Mouse (Mus musculus): ENCODE measurements around the gene Cenpx. TPM values are rescaled to one million over a fixed set of nuclear protein-coding genes. Genes with fewer than 3 reads are reported as not detected.
A peak's percentile ranks its signal among the peaks of the same experiment; 100 is the strongest.
"Not testable (repeated sequence)": the region's sequence is repeated elsewhere in the genome, so short reads cannot be mapped to it uniquely, and the experiment has no call there.

The Cenpx gene
- polyA plus RNA-seq, 1 experiment from 2014 or later, result 133 TPM

GRCm38 (mm10) chr11:120684086-120684485 is 29.5 kb downstream of the Cenpx start:
- Histone ChIP-seq H3K36me3 (replicated peaks) (peaks cover 90% of the 10 kb centered on the region), H3K27ac (no peak overlapping the region), H3K4me3 (no peak overlapping the region), H3K27me3 (ENCODE audit: poor library complexity, severe bottlenecking) (no peaks in the 10 kb centered on the region), H3K4me1 (no peaks in the 10 kb centered on the region), H3K9me3 (no peaks in the 10 kb centered on the region)
- WGBS, result 91% methylated on average over 2 of the region's 2 CpGs
- no peak for DNase-seq (ENCODE audit: extremely low spot score, low spot score)

GRCm38 (mm10) chr11:120683536-120683935 is 30.0 kb downstream of the Cenpx start:
- Histone ChIP-seq H3K36me3 (replicated peaks) (peaks cover 90% of the 10 kb centered on the region), H3K9me3 (no peaks in the 10 kb centered on the region), H3K27me3 (ENCODE audit: poor library complexity, severe bottlenecking) (no peaks in the 10 kb centered on the region), H3K27ac (no peak overlapping the region), H3K4me1 (no peaks in the 10 kb centered on the region), H3K4me3 (no peak overlapping the region)
- 93% methylated on average over 3 of the region's 3 CpGs for WGBS
- DNase-seq (ENCODE audit: extremely low spot score, low spot score), result no peak

GRCm38 (mm10) chr11:120682683-120683082 is 30.9 kb downstream of the Cenpx start:
- Histone ChIP-seq H3K9me3 (no peaks in the 10 kb centered on the region), H3K36me3 (replicated peaks) (peaks cover 90% of the 10 kb centered on the region), H3K27me3 (ENCODE audit: poor library complexity, severe bottlenecking) (no peaks in the 10 kb centered on the region), H3K4me1 (no peaks in the 10 kb centered on the region), H3K4me3 (no peak overlapping the region), H3K27ac (no peak overlapping the region)
- WGBS, result 95% methylated on average over 5 of the region's 5 CpGs
- DNase-seq (ENCODE audit: extremely low spot score, low spot score), result no peak

- Histone ChIP-seq H3K36me3 (replicated peaks) (peaks cover 88% of the 10 kb centered on the region), H3K4me3 (no peak overlapping the region), H3K9me3 (no peaks in the 10 kb centered on the region), H3K27me3 (ENCODE audit: poor library complexity, severe bottlenecking) (no peaks in the 10 kb centered on the region), H3K27ac (no peak overlapping the region), H3K4me1 (0 out of 2 replicates have a peak, but pooled peaks cover 4% of the 10 kb centered on the region)
- WGBS, result 85% methylated on average over 3 of the region's 3 CpGs
- DNase-seq (ENCODE audit: extremely low spot score, low spot score), result no peak
These were observed 33.6 kb downstream of the Cenpx start for GRCm38 (mm10) chr11:120679909-120680308.

GRCm38 (mm10) chr11:120676951-120677350 is 36.6 kb downstream of the Cenpx start:
- Histone ChIP-seq H3K27ac (no peak overlapping the region), H3K27me3 (ENCODE audit: poor library complexity, severe bottlenecking) (no peaks in the 10 kb centered on the region), H3K4me1 (peaks cover 28% of the 10 kb centered on the region), H3K36me3 (replicated peaks) (peaks cover 72% of the 10 kb centered on the region), H3K4me3 (no peak overlapping the region), H3K9me3 (no peaks in the 10 kb centered on the region)
- no peak for DNase-seq (ENCODE audit: extremely low spot score, low spot score)
- 98% methylated on average over 4 of the region's 4 CpGs for WGBS

- Histone ChIP-seq H3K4me1 (peaks cover 28% of the 10 kb centered on the region), H3K36me3 (replicated peaks) (peaks cover 63% of the 10 kb centered on the region)
- not testable (repeated sequence) for H3K27me3 ChIP-seq (ENCODE audit: poor library complexity, severe bottlenecking); H3K4me3 ChIP-seq; H3K27ac ChIP-seq; H3K9me3 ChIP-seq; DNase-seq (ENCODE audit: extremely low spot score, low spot score)
- 80% methylated on average over 5 of the region's 5 CpGs for WGBS
These were observed 37.7 kb downstream of the Cenpx start for GRCm38 (mm10) chr11:120675875-120676274.

- H3K9me3 ChIP-seq, result no peaks in the 10 kb centered on the region
- H3K4me1 ChIP-seq, result peaks cover 28% of the 10 kb centered on the region
- peak overlapping the region; percentile 97 for H3K27ac ChIP-seq
- H3K4me3 ChIP-seq, result peak overlapping the region; percentile 73
- H3K27me3 ChIP-seq (ENCODE audit: poor library complexity, severe bottlenecking), result no peaks in the 10 kb centered on the region
- DNase-seq (ENCODE audit: extremely low spot score, low spot score), result no peak
- 44% methylated on average over 12 of the region's 12 CpGs for WGBS
- peaks cover 41% of the 10 kb centered on the region for H3K36me3 ChIP-seq (replicated peaks)
These were observed 39.9 kb downstream of the Cenpx start for GRCm38 (mm10) chr11:120673594-120674122.

GRCm38 (mm10) chr11:120672687-120673593 is 40.6 kb downstream of the Cenpx start, which contains the start of gene Aspscr1:
Gene Aspscr1, plus strand, starts transcription at chr11:120672973.
- peaks cover 34% of the 10 kb centered on the region for H3K36me3 ChIP-seq (replicated peaks)
- no peaks in the 10 kb centered on the region for H3K9me3 ChIP-seq
- peak within 1 kb of the TSS; percentile 97 for H3K27ac ChIP-seq
- WGBS, result 1% methylated on average over 83 of the region's 83 CpGs
- H3K27me3 ChIP-seq (ENCODE audit: poor library complexity, severe bottlenecking), result no peaks in the 10 kb centered on the region
- peak; percentile 94 for DNase-seq (ENCODE audit: extremely low spot score, low spot score)
- H3K4me3 ChIP-seq, result peak within 1 kb of the TSS; percentile 73
- H3K4me1 ChIP-seq, result peaks cover 28% of the 10 kb centered on the region

GRCm38 (mm10) chr11:120666617-120667016 is 46.9 kb downstream of the Cenpx start:
- Histone ChIP-seq H3K27ac (no peak overlapping the region), H3K36me3 (replicated peaks) (no peaks in the 10 kb centered on the region), H3K4me3 (no peak overlapping the region), H3K9me3 (no peaks in the 10 kb centered on the region), H3K4me1 (peaks cover 23% of the 10 kb centered on the region), H3K27me3 (ENCODE audit: poor library complexity, severe bottlenecking) (peaks cover 44% of the 10 kb centered on the region)
- 6% methylated on average over 3 of the region's 3 CpGs for WGBS
- DNase-seq (ENCODE audit: extremely low spot score, low spot score), result peak; percentile 31

- Histone ChIP-seq H3K27ac (no peak overlapping the region), H3K9me3 (no peaks in the 10 kb centered on the region), H3K4me3 (no peak overlapping the region), H3K36me3 (replicated peaks) (no peaks in the 10 kb centered on the region), H3K4me1 (peaks cover 34% of the 10 kb centered on the region), H3K27me3 (ENCODE audit: poor library complexity, severe bottlenecking) (peaks cover 57% of the 10 kb centered on the region)
- WGBS, result 86% methylated on average over 3 of the region's 3 CpGs
- no peak for DNase-seq (ENCODE audit: extremely low spot score, low spot score)
These were observed 48.1 kb downstream of the Cenpx start for GRCm38 (mm10) chr11:120665406-120665805.

- peaks cover 73% of the 10 kb centered on the region for H3K27me3 ChIP-seq (ENCODE audit: poor library complexity, severe bottlenecking)
These were observed 49.8 kb downstream of the Cenpx start for GRCm38 (mm10) chr11:120663714-120664113.

GRCm38 (mm10) chr11:120662759-120663158 is 50.8 kb downstream of the Cenpx start:
- DNase-seq (ENCODE audit: extremely low spot score, low spot score), result no peak
- Histone ChIP-seq H3K4me1 (peaks cover 54% of the 10 kb centered on the region), H3K27me3 (ENCODE audit: poor library complexity, severe bottlenecking) (peaks cover 83% of the 10 kb centered on the region), H3K27ac (no peak overlapping the region), H3K36me3 (replicated peaks) (no peaks in the 10 kb centered on the region), H3K4me3 (no peak overlapping the region), H3K9me3 (no peaks in the 10 kb centered on the region)
- 57% methylated on average over 6 of the region's 6 CpGs for WGBS

More at GRCm38 (mm10) chr11:120663714-120664113, 49.8 kb downstream of the Cenpx start:
- no peak for DNase-seq (ENCODE audit: extremely low spot score, low spot score)
- no peaks in the 10 kb centered on the region for H3K9me3 ChIP-seq
- no peaks in the 10 kb centered on the region for H3K36me3 ChIP-seq (replicated peaks)
- H3K4me3 ChIP-seq, result no peak overlapping the region
- no peak overlapping the region for H3K27ac ChIP-seq
- 75% methylated on average over 5 of the region's 5 CpGs for WGBS
- H3K4me1 ChIP-seq, result peaks cover 51% of the 10 kb centered on the region

- H3K9me3 ChIP-seq, result no peaks in the 10 kb centered on the region
- peak; percentile 28 for DNase-seq (ENCODE audit: extremely low spot score, low spot score)
- H3K27me3 ChIP-seq (ENCODE audit: poor library complexity, severe bottlenecking), result peaks cover 97% of the 10 kb centered on the region
- H3K36me3 ChIP-seq (replicated peaks), result no peaks in the 10 kb centered on the region
- H3K4me3 ChIP-seq, result peak within 1 kb of the TSS; percentile 53
- WGBS, result under 1% methylated on average over 35 of the region's 35 CpGs
- peaks cover 45% of the 10 kb centered on the region for H3K4me1 ChIP-seq
- peak within 1 kb of the TSS; percentile 65 for H3K27ac ChIP-seq
These were observed 52.5 kb downstream of the Cenpx start, which contains the start of gene Notum for GRCm38 (mm10) chr11:120661076-120661460. Gene Notum, minus strand, starts transcription at chr11:120661175.

Measured in forebrain, embryonic 10.5 days (tissue).